ENCODE assay signal across 18 mouse cellular contexts in the genomic region with DNA sequence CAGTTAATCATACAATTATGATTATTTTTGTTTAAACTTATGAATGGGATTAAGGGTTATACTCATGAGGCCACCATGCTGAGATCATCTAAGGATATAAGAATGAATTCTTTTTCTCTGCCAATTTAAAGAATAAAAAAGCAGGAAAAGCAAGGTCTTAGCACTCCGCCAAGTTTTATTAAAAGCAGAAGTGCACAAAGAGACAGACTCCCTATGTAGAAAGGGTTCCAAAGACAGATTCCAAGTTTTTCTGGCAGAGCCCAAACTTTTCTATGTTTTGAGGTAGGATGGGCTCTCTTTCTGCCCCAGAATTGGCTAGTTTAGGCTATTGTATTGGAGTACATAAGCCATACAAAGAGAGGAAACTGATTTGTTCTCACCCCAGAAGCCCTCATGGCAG.
"Had no signal": no experiment of that assay in that cellular context is flagged by ENCODE, and none has a peak within 500 bp of the region (broad histone marks: within the 10 kb centered on the region; RNA-seq: fewer than 3 reads in every experiment).

No protein-coding gene starts in this region.

- H3K27ac ChIP-seq: kidney, postnatal 0 days; left cerebral cortex, adult 2 months; limb, embryonic 12.5 days; liver, embryonic 13.5 days; midbrain, embryonic 12.5 days; midbrain, embryonic 15.5 days; neural tube, embryonic 12.5 days; neural tube, embryonic 15.5 days; stomach, embryonic 15.5 days had no signal

- H3K4me3 ChIP-seq: left cerebral cortex, adult 2 months; limb, embryonic 12.5 days; liver, embryonic 13.5 days; midbrain, embryonic 12.5 days; midbrain, embryonic 15.5 days; neural tube, embryonic 12.5 days; neural tube, embryonic 15.5 days; stomach, embryonic 15.5 days had no signal

- H3K4me2 ChIP-seq: limb, embryonic 12.5 days; liver, embryonic 13.5 days; midbrain, embryonic 12.5 days; midbrain, embryonic 15.5 days; neural tube, embryonic 12.5 days; neural tube, embryonic 15.5 days; stomach, embryonic 15.5 days had no signal

- H3K27me3 ChIP-seq: limb, embryonic 12.5 days; liver, embryonic 13.5 days; midbrain, embryonic 12.5 days; midbrain, embryonic 15.5 days; neural tube, embryonic 12.5 days; neural tube, embryonic 15.5 days; stomach, embryonic 15.5 days had no signal

- H3K9me3 ChIP-seq: limb, embryonic 12.5 days; liver, embryonic 13.5 days; midbrain, embryonic 12.5 days; midbrain, embryonic 15.5 days; neural tube, embryonic 12.5 days; neural tube, embryonic 15.5 days; stomach, embryonic 15.5 days had no signal

- H3K36me3 ChIP-seq: limb, embryonic 12.5 days; liver, embryonic 13.5 days; midbrain, embryonic 12.5 days; midbrain, embryonic 15.5 days; neural tube, embryonic 12.5 days; neural tube, embryonic 15.5 days; stomach, embryonic 15.5 days had no signal

- H3K9ac ChIP-seq: limb, embryonic 12.5 days; liver, embryonic 13.5 days; midbrain, embryonic 12.5 days; midbrain, embryonic 15.5 days; neural tube, embryonic 12.5 days; neural tube, embryonic 15.5 days; stomach, embryonic 15.5 days had no signal

- ATAC-seq: midbrain, embryonic 15.5 days had no signal

- H3K4me1 ChIP-seq: limb, embryonic 12.5 days; midbrain, embryonic 12.5 days; midbrain, embryonic 15.5 days; neural tube, embryonic 12.5 days; stomach, embryonic 15.5 days had no signal

- DNase-seq: kidney, postnatal 25 days; layer of hippocampus, postnatal 36 days; liver, embryonic 13.5 days; lung, adult 2 months; lung, postnatal 14 days; lung, postnatal 4 days; right cerebral cortex, adult 18-20 months; right cerebral cortex, postnatal 25 days; spleen, adult 18-20 months; thymus, postnatal 36 days had no signal
